Mouse (Mus musculus) gastrocnemius, postnatal 14 days (tissue): ENCODE measurements at regions not wholly inside any gene's neighbourhood (a gene's known extent, or its start where the extent isn't known, plus 50 kb on each side); places are given as distances from the start of the nearest gene placed in this dataset.

Experiments used
- DNase-seq: peaks from one replicate; pipeline ENCODE4 v3.0.0; 2021; ENCODE audit warnings: mixed read lengths
- intact Hi-C: fragments of 180-260 bp; cut with DNase I; formaldehyde crosslinking; loops from one replicate; pipeline ENCODE4 v1.15.1; 2025; ENCODE audit warnings: low total_unique reads

DNA sequence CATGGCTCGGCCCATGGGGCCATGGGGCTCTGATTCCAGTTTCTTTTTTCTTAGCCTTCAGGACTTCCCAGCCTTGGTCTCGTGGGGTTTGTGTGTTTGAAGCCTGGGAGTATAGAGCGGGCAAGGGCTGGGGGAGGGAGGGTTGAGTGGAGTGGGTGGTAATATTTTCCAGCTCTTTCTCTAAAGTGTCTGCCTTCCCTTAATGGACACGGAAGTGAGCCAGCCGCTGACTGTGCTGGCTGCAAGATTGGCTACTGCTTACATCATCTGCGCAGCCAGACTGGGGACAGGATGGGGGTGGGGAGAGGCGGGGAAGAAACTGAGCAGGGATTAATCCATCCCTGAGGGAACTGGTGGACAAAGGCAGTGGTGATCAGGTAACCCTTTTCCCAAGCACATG is 52.3 kb downstream of the Tnp1 start:
- intact Hi-C loops: no loop called here
- peak; percentile 75 for DNase-seq

DNA sequence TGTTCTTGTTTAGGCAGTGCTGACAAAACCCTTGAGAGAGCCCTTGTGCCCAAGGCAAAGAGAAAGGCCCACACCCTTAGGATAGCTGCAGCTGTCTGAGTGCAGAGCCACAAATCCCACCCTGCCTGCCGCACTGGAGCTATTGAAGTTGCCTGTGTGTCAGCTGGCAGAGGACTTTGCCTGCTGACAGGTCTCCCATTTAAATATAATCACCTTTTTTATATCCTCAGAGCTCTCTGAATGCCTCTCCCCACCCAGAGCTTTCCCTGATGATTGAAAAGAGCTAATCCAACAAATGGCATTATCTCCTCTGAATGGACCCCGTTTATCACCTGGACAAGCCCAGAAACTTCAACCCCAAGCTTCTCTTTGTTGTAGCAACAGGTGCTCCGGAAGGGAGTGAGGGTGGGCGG is 55.5 kb downstream of the Tnp1 start:
- DNase-seq: no peak
- intact Hi-C loops: no loop called here

DNA sequence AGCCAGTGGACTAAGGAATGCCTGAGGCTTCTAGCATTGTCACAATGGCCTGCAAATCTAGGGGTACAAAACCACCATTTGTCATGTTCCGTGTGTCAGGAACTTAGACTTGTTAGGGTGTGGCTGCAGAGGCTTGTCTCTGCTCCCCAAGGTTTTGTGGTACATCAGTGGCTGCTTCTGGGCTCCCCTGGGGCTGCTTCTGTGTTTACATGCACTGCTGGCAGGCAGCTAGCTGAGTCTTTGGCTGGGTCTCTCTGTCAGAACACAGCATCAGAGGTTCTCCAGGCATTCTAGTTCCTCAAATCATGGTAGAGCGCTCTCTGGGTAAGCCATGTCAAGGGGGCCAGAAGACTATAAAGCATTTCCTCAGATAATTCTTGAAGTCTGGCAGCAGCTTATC is 60.3 kb downstream of the Tnp1 start:
- no peak for DNase-seq
- intact Hi-C loops: no loop called here

DNA sequence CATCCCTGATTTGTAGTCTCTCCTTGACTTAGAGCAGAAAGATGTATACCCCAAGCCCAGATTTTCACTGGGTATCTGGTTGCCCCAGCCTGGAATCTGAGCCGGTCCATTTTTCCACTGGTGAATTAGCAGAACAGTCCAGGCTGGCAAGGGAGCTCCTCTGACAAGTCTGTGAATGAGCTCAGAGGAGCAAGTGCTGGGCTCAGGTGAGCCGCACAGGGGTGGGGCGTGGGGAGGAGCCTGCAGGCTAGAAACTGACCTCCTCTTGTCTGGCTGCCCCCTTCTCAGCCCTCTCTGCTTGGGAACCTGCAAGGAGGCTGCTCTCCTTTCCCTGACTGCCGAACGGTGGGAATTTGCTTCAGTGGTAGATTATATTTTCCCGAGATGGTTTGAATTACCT is 62.8 kb downstream of the Tnp1 start:
- intact Hi-C loops: no loop called here

DNA sequence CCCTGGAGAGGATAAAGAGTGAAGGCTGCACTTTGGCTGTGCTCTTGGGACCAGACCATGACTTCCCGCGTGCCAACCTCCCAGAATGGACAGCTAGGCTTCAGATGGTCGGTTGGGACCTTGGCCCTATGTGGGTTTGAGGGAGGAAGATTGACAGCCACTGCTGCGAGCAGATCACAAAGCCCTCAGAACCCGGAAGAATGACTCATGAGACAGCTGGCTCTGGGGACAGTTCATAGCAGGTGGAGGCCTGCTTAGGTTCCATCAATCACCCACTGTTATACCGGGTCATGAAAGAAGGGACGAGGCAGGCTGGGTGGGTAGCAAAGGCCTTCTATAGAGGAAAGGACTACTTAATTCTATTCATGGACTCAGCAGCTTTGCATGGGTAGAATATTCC is 63.9 kb downstream of the Tnp1 start:
- intact Hi-C loops: no loop called here
- peak; percentile 60 for DNase-seq

More for the DNA sequence above, 62.8 kb downstream of the Tnp1 start:
- DNase-seq: peak; percentile 41

DNA sequence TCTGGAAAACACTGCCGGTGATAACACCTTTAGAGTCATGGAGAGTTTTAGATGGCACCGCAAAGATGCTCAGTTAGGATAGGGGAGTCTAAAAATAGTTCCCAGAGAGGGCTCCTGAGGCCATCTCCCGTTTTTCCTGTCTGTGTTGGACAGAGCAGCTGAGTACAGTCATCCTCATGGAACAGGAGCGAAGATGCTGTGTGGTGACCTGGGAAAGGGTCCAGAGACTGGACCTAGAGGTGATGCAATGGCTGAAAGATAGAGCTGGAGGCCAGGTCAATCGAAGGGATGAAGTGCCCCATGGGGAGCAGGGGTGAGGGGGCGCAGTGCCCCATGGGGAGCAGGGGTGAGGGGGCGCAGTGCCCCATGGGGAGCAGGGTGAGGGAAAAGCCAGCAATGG is 64.3 kb downstream of the Tnp1 start:
- intact Hi-C loops: no loop called here

DNA sequence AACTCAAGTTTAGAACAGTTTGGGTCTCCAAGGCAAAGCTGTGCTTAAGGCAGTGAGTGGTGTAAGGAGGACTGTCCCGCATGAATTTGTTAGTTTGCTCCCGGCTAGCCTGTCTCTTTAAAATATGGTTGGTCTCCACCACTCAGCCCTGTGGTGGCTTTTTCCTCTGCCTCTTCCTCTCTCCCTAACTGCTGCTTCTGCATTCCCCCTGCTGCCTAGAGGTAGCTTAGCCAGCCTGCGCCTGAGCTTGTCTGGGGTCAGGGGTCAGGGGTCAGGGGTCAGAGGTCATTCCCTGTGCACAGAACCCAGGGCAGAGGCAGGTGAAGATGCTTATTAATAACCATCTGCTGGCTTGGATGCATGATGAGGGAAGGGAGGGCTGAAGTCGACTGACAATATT is 69.5 kb downstream of the Tnp1 start:
- DNase-seq: no peak
- intact Hi-C loops: no loop called here

More for the DNA sequence above, 64.3 kb downstream of the Tnp1 start:
- peak; percentile 37 for DNase-seq

DNA sequence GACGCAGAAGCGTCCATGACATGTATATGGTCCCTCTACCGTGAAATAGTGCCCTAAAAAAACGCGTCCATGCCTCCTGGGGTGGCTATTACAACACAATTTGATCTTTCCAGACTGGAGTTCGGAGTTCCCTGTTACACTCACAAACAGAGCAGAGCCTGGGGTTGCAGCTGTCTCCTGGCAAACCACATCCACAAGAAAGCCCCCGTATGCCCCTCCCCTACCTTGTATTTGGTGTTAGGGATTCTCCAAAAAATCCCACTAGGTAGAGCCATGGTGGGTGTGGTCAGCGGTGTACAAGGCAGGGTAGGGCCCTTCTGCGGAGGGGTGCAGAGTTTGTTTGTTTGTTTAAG is 70.0 kb downstream of the Tnp1 start:
- no peak for DNase-seq
- intact Hi-C loops: no loop called here

DNA sequence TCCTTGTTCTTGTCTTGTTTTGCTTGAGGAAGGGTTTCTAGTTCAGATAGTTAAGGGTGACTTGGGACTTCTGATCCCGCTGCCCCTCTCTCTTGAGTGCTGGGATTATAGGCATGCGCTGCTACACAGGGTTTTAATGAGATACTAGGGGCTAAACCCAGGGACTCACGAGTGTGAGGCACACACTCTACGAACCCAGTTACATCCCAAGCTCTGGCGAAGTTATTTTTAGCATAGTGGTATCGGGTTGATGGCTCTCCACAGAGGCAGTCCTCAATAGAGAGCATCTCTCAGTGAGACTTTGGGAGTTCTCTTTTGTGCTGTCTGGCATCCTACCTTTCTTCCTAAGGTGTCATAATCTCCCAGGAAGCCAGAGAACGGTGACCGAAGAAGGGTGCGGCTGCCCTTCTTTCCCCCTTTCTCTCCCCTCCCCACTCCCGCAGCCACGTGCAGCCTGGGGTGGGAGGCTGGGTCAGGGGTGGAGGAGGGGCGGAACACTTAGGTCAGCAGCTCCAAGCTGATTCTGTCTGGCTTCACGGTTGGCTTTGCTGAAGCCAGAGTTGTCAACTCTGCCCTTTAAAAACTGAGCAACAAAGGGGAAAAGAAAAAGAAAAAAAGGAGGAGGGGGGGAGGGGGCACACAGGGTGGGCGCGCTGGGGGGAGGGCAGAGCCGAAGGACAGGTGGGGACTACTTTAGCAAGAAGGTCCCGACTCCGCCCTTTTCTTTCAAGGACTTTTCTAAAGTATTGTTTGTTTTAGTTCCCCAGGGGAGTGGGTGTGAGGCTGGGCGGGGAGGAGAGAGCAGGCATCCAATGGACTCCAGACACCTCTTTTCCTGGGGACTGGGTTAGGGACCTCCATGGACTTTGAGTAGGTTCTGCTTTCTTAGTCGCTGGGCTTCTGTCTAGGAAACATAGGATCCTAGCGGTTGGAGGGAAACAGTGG is 70.4 kb upstream of the Igfbp5 start:
- DNase-seq: no peak
- intact Hi-C loops: no loop called here

DNA sequence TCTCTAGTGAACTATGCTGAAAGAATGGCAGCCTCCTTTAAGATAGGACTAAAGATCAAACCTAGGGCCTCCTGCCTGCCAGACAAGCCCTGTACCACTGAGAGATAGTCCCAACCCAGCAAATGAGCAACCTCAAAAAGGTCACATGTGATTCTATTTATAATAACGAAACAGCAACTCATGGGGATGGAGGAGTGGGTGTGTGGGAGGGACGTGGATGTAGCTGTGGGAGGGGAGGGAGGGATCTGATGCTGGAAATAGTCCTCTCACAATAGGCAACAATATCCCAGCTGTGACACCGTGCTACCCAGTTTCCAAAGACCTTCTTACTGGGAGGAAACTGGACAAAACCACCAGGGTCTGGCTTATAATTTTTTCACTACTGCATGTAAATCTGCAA is 69.5 kb upstream of the Igfbp5 start:
- intact Hi-C loops: no loop called here
- DNase-seq: no peak

DNA sequence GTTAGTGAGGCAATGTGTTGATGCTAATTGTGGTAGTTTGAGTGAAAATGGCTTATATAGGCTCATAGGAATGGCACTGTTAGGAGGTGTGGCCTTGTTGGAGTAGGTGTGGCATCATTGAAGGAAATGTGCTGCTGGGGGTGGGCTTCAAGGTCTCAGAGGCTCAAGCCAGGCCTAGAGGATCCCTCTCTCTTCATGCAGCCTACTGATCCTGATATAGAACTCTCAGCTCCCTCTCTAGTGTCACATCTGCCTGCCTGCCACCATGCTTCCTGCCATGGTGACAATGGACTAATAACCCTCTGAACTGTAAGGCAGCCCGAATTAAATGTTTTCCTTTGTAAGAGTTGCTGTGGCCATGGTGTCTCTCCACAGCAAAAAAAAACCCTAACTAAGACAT is 68.4 kb upstream of the Igfbp5 start:
- intact Hi-C loops: no loop called here
- no peak for DNase-seq

DNA sequence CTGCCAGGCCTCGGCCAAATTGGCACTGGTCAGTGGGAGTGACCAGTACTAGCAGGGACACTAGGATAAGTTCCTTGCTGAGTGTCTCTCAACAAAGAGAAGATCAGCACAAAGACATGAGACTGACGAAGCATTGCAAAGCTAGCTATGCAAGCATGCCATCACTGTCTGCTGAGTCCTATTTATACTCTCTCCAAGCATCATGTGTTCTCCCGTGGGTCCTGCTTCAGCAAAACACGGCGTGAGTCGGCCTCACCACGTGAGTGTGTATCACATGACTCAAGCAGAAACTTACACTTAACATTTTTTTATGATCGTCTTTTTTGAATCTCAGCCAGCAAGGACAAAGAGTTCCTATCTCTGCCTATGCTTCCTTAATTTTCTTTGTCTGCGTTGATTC is 67.7 kb upstream of the Igfbp5 start:
- no peak for DNase-seq
- intact Hi-C loops: no loop called here

DNA sequence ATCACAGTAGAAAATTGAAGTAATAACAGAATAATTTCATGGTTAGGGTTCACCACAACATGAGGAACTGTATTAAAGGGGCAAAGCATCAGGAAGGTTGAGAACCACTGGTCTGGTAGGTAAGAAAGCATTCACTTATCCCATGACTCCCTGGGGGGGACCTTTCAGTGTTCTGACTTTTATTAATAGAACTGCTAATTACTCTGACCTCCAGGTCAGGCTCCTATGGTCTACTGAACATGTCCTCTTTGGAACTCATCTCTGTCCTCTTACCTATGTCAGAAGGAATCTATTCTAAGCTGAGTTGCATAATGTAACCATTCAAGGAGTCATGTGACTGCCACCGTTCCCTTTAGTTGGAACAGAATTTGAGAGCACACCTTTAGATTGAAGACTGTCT is 65.3 kb upstream of the Igfbp5 start:
- DNase-seq: no peak
- intact Hi-C loops: no loop called here

DNA sequence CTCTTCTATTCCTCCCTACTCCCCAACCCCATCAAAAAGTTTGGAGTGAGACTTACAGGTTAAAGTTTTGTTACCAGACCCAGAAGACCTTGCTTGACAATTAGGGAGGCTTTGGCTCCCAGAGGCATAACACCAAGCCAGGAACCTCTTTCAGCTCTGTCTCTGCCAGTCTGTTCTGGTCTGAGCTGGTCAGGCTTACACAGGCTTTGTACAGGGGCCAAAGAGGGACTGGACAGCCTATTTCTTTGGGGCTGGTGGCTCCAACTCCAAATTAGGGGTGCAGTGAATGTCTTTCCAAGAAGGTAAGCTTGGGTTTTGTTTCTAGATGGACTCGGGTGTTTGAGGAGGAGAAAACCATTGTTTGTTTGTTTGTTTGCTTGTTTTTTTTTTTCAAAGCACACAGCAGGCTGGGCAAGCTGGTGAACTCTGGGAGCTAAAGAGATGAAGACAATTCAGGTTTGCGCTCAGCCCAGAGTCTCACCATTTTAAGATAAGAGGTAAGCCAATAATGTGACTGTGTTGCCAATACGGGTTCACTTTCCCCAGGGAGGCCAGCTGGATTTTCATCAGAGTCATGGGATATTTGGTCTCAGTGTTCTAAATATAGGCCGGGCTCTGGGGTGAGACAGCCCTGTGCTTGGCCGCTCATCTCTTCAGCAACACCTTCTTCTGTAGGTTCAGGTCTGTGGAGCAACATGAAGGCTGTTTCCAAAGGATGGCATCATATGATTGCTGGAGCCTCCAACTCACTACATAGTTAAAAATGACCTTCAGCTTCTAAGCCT is 62.2 kb upstream of the Igfbp5 start:
- intact Hi-C loops: no loop called here

DNA sequence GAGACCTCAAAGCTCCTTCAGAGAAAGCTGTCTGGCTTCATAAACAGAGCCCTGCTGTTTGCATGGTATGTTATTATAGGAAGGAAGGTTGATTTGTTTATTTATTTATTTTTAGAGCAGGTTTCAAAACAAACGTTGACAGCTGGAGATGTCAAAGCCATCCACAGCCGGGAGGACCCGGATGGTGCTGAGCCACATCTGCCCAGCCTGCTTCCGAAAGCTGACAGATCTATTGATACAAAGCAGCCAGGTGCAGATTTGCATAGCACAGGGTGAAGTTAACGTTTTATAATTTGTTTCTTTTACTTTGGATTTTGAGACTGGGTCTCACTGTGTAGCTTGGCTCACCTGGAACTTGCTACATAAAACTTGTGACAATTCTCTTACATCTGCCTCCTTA is 61.5 kb upstream of the Igfbp5 start:
- no peak for DNase-seq
- intact Hi-C loops: no loop called here

More for the DNA sequence above, 62.2 kb upstream of the Igfbp5 start:
- DNase-seq: peak; percentile 38

DNA sequence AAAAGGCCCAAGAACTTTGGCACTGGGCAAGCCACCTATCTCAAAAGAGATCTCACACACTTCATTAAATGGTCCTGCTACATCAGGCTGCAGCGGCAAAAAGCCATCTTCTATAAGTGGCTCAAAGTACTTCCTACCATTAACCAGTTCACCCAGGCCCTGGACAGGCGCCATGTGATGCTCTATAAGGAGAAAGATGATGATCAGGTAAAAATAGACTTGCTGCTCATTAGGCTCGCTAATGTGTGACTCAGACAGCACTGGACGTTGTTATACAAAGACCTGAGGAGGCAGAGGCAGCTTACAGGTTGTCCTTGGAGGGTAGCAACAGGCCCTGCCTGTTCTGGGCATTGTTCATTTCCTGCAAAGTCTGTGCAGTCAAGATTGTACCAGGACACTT is 60.4 kb upstream of the Igfbp5 start:
- DNase-seq: no peak
- intact Hi-C loops: no loop called here

DNA sequence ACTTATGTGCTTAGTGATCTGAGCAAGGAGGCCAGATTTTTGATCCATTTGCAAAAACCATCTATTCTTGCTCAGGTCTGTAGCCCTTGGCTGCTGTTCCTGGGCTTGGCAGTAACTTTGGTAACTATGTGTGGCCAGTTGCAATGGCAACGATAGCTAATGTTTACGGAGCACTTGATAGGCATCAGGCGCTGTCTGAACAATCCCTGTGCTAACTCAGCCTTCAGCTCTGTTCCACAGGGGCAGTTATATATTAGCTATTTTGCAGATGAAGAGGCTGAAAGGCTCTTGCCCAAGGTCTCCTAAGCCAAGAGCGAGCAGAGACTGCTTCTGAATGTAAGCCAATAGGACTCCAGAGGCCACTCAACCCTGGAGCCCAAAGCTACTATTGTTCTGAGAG is 55.1 kb upstream of the Igfbp5 start:
- DNase-seq: peak; percentile 32
- intact Hi-C loops: no loop called here
